Comparison of ENCODE assay signal across 26 mouse cellular contexts in genomic region chr15:89426716-89427115, GRCm38 (mm10). TPM values are rescaled to one million over a fixed set of nuclear protein-coding genes. Genes with fewer than 3 reads are reported as not detected.
DNase-seq lines count a peak whose midpoint lies in the region; ATAC-seq lines count a peak whose summit lies in the region.
"Had no signal": no experiment of that assay in that cellular context is flagged by ENCODE, and none has a peak within 500 bp of the region (broad histone marks: within the 10 kb centered on the region; RNA-seq: fewer than 3 reads in every experiment).

No protein-coding gene starts in this region.

- no peaks in the 10 kb centered on the region for H3K9me3 ChIP-seq in heart, embryonic 12.5 days (replicated peaks)
- H3K9me3 ChIP-seq: embryonic facial prominence, embryonic 15.5 days; midbrain, embryonic 13.5 days; neural tube, embryonic 13.5 days had no signal

- peak overlapping the region; percentile 38 for H3K9ac ChIP-seq in heart, embryonic 12.5 days
- H3K9ac ChIP-seq: embryonic facial prominence, embryonic 15.5 days; hindbrain, embryonic 14.5 days; liver, postnatal 0 days; midbrain, embryonic 13.5 days; neural tube, embryonic 13.5 days had no signal

- no peaks in the 10 kb centered on the region for H3K27me3 ChIP-seq in heart, embryonic 12.5 days (replicated peaks)
- H3K27me3 ChIP-seq: embryonic facial prominence, embryonic 15.5 days; midbrain, embryonic 13.5 days; neural tube, embryonic 13.5 days; Patski had no signal

- 87% methylated on average over 10 of the region's 10 CpGs for WGBS in heart, embryonic 12.5 days

- intact Hi-C loops in heart, postnatal 14 days (cut with DNase I): no loop called here

- peaks cover 55% of the 10 kb centered on the region for H3K36me3 ChIP-seq in heart, embryonic 12.5 days

- peak; percentile 62 for DNase-seq in adrenal gland, postnatal 10 days
- DNase-seq in adrenal gland, postnatal 4 days (ENCODE audit: low spot score in 2 of 2): no peak
- peak; percentile 29 for DNase-seq in gastrocnemius, postnatal 10 days
- DNase-seq in gastrocnemius, postnatal 4 days (ENCODE audit: low spot score in 2 of 2): no peak
- peak; percentile 53 to 67 for DNase-seq in heart, postnatal 14 days
- DNase-seq in T-cell, adult 2 months (ENCODE audit: low spot score): no peak
- DNase-seq: cerebellum, postnatal 25 days; kidney, adult 9 months; layer of hippocampus, adult 9-11 months; left cerebral cortex, postnatal 4 days; liver, postnatal 0 days; lung, postnatal 10 days; thymus, postnatal 4 days had no signal

- H3K27ac ChIP-seq in heart, embryonic 12.5 days (ENCODE audit: poor library complexity, severe bottlenecking): peak overlapping the region; percentile 96
- H3K27ac ChIP-seq: embryonic facial prominence, embryonic 15.5 days; hindbrain, embryonic 14.5 days; left cerebral cortex, adult 2 months; midbrain, embryonic 13.5 days; neural tube, embryonic 13.5 days had no signal

- peaks cover 50% of the 10 kb centered on the region for H3K4me1 ChIP-seq in heart, embryonic 12.5 days (replicated peaks)

- H3K4me2 ChIP-seq in heart, embryonic 12.5 days: peak overlapping the region; percentile 74; the same call in 1 of the 2 replicates
- H3K4me2 ChIP-seq: embryonic facial prominence, embryonic 15.5 days; hindbrain, embryonic 14.5 days; midbrain, embryonic 13.5 days; neural tube, embryonic 13.5 days had no signal

- ATAC-seq in heart, embryonic 12.5 days (ENCODE audit: insufficient number of reproducible peaks, low FRiP score): no peak
- no peak for ATAC-seq in frontal cortex, adult (ENCODE audit: low TSS enrichment)
- ATAC-seq: activated CD4-positive, CD25-positive, alpha-beta regulatory T cell, adult 4 months; liver, postnatal 0 days; midbrain, embryonic 13.5 days; Patski had no signal

- H3K4me3 ChIP-seq in heart, embryonic 12.5 days: no peak overlapping the region
- H3K4me3 ChIP-seq: embryonic facial prominence, embryonic 15.5 days; left cerebral cortex, adult 2 months; midbrain, embryonic 13.5 days; neural tube, embryonic 13.5 days had no signal

RNA-seq across cellular contexts. Expression of gene Cpt1b, which starts 1.1 kb away (rescaled TPM):
- 100 to 1,000 TPM; 554 to 660 TPM for total RNA-seq in adrenal gland, postnatal 10 days (2021)
- 100 to 1,000 TPM in 1 of 2 experiments, 10 to 100 TPM in 1; 95.7 to 128 TPM for total RNA-seq in adrenal gland, postnatal 4 days (2021)
- total RNA-seq in gastrocnemius, postnatal 10 days (2021): 100 to 1,000 TPM; 204 to 222 TPM
- total RNA-seq in gastrocnemius, postnatal 4 days (2021): 100 to 1,000 TPM; 189 to 210 TPM
- 138 and 149 TPM in 2 replicates for polyA plus RNA-seq in heart, embryonic 12.5 days (2016; fragmentation: Nextera tagmentation; extraction: Ambion mirVana)
- total RNA-seq in heart, postnatal 14 days (2021): 100 to 1,000 TPM; 596 TPM

RNA-seq across cellular contexts. Expression of gene C730034F03Rik, which starts 2.7 kb away (rescaled TPM):
- 1 to 10 TPM; 2.5 to 3.5 TPM for total RNA-seq in adrenal gland, postnatal 10 days (2021)
- total RNA-seq in adrenal gland, postnatal 4 days (2021): 1 to 10 TPM; 2.5 to 3.0 TPM
- total RNA-seq in gastrocnemius, postnatal 10 days (2021): under 1 TPM; 0.38 to 0.88 TPM
- 1 to 10 TPM in 1 of 2 experiments, under 1 TPM in 1; 0.83 to 1.2 TPM for total RNA-seq in gastrocnemius, postnatal 4 days (2021)
- 2.9 and 3.4 TPM in 2 replicates for polyA plus RNA-seq in heart, embryonic 12.5 days (2016; fragmentation: Nextera tagmentation; extraction: Ambion mirVana)
- total RNA-seq in heart, postnatal 14 days (2021): 1 to 10 TPM; 1.6 to 2.9 TPM

RNA-seq across cellular contexts. Expression of gene Gm44502, which starts 2.8 kb away (rescaled TPM):
- 1 to 10 TPM; 5.6 to 9.2 TPM for total RNA-seq in adrenal gland, postnatal 10 days (2021)
- 1 to 10 TPM in 1 of 2 experiments, under 1 TPM in 1; 0.84 to 1.9 TPM for total RNA-seq in adrenal gland, postnatal 4 days (2021)
- total RNA-seq in gastrocnemius, postnatal 10 days (2021): under 1 TPM; 0.66 to 0.81 TPM
- total RNA-seq in gastrocnemius, postnatal 4 days (2021): 1 to 10 TPM; 1.7 TPM
- 0.59 and 0.68 TPM in 2 replicates for polyA plus RNA-seq in heart, embryonic 12.5 days (2016; fragmentation: Nextera tagmentation; extraction: Ambion mirVana)
- 10 to 100 TPM; 11.0 to 14.6 TPM for total RNA-seq in heart, postnatal 14 days (2021)
- total RNA-seq: left cerebral cortex, adult 2 months; liver, adult 2 months had no signal
- polyA plus RNA-seq: activated CD4-positive, CD25-positive, alpha-beta regulatory T cell, adult 4 months; embryonic facial prominence, embryonic 15.5 days; hindbrain, embryonic 14.5 days; intestine, embryonic 14.5 days; liver, postnatal 0 days; midbrain, embryonic 13.5 days; neural tube, embryonic 13.5 days; Patski had no signal

RNA-seq across cellular contexts. Expression of gene Chkb, which starts 3.0 kb away (rescaled TPM):
- total RNA-seq in adrenal gland, postnatal 10 days (2021): 100 to 1,000 TPM; 106 to 128 TPM
- total RNA-seq in adrenal gland, postnatal 4 days (2021): 10 to 100 TPM; 87.1 to 87.7 TPM
- 10 to 100 TPM; 21.4 to 40.0 TPM for total RNA-seq in gastrocnemius, postnatal 10 days (2021)
- 10 to 100 TPM; 35.8 to 51.0 TPM for total RNA-seq in gastrocnemius, postnatal 4 days (2021)
- 59.6 and 67.0 TPM in 2 replicates for polyA plus RNA-seq in heart, embryonic 12.5 days (2016; fragmentation: Nextera tagmentation; extraction: Ambion mirVana)
- 10 to 100 TPM; 50.9 to 59.9 TPM for total RNA-seq in heart, postnatal 14 days (2021)

RNA-seq across cellular contexts. Expression of gene Syce3, which starts 16.4 kb away (rescaled TPM):
- total RNA-seq in adrenal gland, postnatal 10 days (2021): not detected
- total RNA-seq in adrenal gland, postnatal 4 days (2021): not detected
- not detected for total RNA-seq in gastrocnemius, postnatal 10 days (2021)
- total RNA-seq in gastrocnemius, postnatal 4 days (2021): not detected
- polyA plus RNA-seq in heart, embryonic 12.5 days (2016; fragmentation: Nextera tagmentation; extraction: Ambion mirVana): not detected in 2 replicates
- not detected for total RNA-seq in heart, postnatal 14 days (2021)
- total RNA-seq: granulocyte monocyte progenitor cell, adult 5-6 weeks; left cerebral cortex, adult 2 months; left cerebral cortex, postnatal 4 days; liver, adult 2 months; megakaryocyte, adult 5-6 weeks had no signal
- polyA plus RNA-seq: activated CD4-positive, CD25-positive, alpha-beta regulatory T cell, adult 4 months; embryonic facial prominence, embryonic 15.5 days; hindbrain, embryonic 14.5 days; intestine, embryonic 14.5 days; liver, adult 2 months; liver, postnatal 0 days; midbrain, embryonic 13.5 days; neural tube, embryonic 13.5 days; Patski had no signal

Comparison
In these comparisons a context has a peak if more than half of its experiments do, and no peak if none do; other contexts are left out.
1. DNase-seq: peak in adrenal gland, postnatal 10 days (single experiment), gastrocnemius, postnatal 10 days (single experiment) and heart, postnatal 14 days (2 of 2); none in adrenal gland, postnatal 4 days (0 of 2), gastrocnemius, postnatal 4 days (0 of 2) and T-cell, adult 2 months (single experiment).